Mouse (Mus musculus): ENCODE data around the gene Slc5a2. TPM values are rescaled to one million over a fixed set of nuclear protein-coding genes. Genes with fewer than 3 reads are reported as not detected.

Slc5a2 gene
- polyA plus RNA-seq, 1 experiment from 2014 or later = not detected

GRCm38 (mm10) chr7:128247443-128247842 is 18.0 kb upstream of the Slc5a2 start:
- under 1% methylated on average over 13 of the region's 13 CpGs for WGBS
- Histone ChIP-seq H3K27me3 (ENCODE audit: control insufficient read depth, insufficient read depth, low read depth, low read length) (0 out of 2 replicates have a peak, but pooled peaks cover 3% of the 10 kb centered on the region), H3K9ac (ENCODE audit: low read depth, low read length) (peak overlapping the region; percentile 68; the same call in 1 of the 2 replicates), H3K27ac (ENCODE audit: low read length) (peak overlapping the region; percentile 75), H3K4me1 (ENCODE audit: control insufficient read depth, insufficient read depth, low read length) (peaks cover 17% of the 10 kb centered on the region), H3K4me2 (ENCODE audit: low read length) (peak overlapping the region; percentile 64), H3K36me3 (ENCODE audit: control insufficient read depth, insufficient read depth, low read length) (peaks cover 13% of the 10 kb centered on the region), H3K4me3 (ENCODE audit: low read depth, low read length) (peak overlapping the region; percentile 44), H3K9me3 (replicated peaks; ENCODE audit: control insufficient read depth, low read length, poor library complexity, severe bottlenecking) (no peaks in the 10 kb centered on the region)
- peak; percentile 72 for ATAC-seq

GRCm38 (mm10) chr7:128248081-128249042 is 17.1 kb upstream of the Slc5a2 start:
- ATAC-seq = no peak
- H3K36me3 ChIP-seq (ENCODE audit: control insufficient read depth, insufficient read depth, low read length) = peaks cover 10% of the 10 kb centered on the region
- 0 out of 2 replicates have a peak, but pooled peaks cover 3% of the 10 kb centered on the region for H3K27me3 ChIP-seq (ENCODE audit: control insufficient read depth, insufficient read depth, low read depth, low read length)
- no peaks in the 10 kb centered on the region for H3K9me3 ChIP-seq (replicated peaks; ENCODE audit: control insufficient read depth, low read length, poor library complexity, severe bottlenecking)
- WGBS = 85% methylated on average over 10 of the region's 10 CpGs
- H3K27ac ChIP-seq (ENCODE audit: low read length) = no peak overlapping the region
- H3K4me3 ChIP-seq (ENCODE audit: low read depth, low read length) = no peak overlapping the region
- H3K4me1 ChIP-seq (ENCODE audit: control insufficient read depth, insufficient read depth, low read length) = peaks cover 21% of the 10 kb centered on the region
- H3K9ac ChIP-seq (ENCODE audit: low read depth, low read length) = no peak overlapping the region
- H3K4me2 ChIP-seq (ENCODE audit: low read length) = peak overlapping the region; percentile 64; the same call in 1 of the 2 replicates

GRCm38 (mm10) chr7:128249998-128250397 is 15.5 kb upstream of the Slc5a2 start:
- Histone ChIP-seq H3K4me3 (ENCODE audit: low read depth, low read length) (no peak overlapping the region), H3K27ac (ENCODE audit: low read length) (no peak overlapping the region), H3K9me3 (replicated peaks; ENCODE audit: control insufficient read depth, low read length, poor library complexity, severe bottlenecking) (no peaks in the 10 kb centered on the region), H3K9ac (ENCODE audit: low read depth, low read length) (no peak overlapping the region), H3K27me3 (ENCODE audit: control insufficient read depth, insufficient read depth, low read depth, low read length) (0 out of 2 replicates have a peak, but pooled peaks cover 3% of the 10 kb centered on the region), H3K4me1 (ENCODE audit: control insufficient read depth, insufficient read depth, low read length) (peaks cover 21% of the 10 kb centered on the region), H3K36me3 (ENCODE audit: control insufficient read depth, insufficient read depth, low read length) (peaks cover 1% of the 10 kb centered on the region; the same call in 1 of the 2 replicates), H3K4me2 (ENCODE audit: low read length) (no peak overlapping the region)
- WGBS = 88% methylated on average over 5 of the region's 5 CpGs
- ATAC-seq = no peak

- 48% methylated on average over 12 of the region's 12 CpGs for WGBS
- no peak for ATAC-seq
- H3K9me3 ChIP-seq (replicated peaks; ENCODE audit: control insufficient read depth, low read length, poor library complexity, severe bottlenecking) = no peaks in the 10 kb centered on the region
- H3K27me3 ChIP-seq (ENCODE audit: control insufficient read depth, insufficient read depth, low read depth, low read length) = 0 out of 2 replicates have a peak, but pooled peaks cover 3% of the 10 kb centered on the region
- peaks cover 12% of the 10 kb centered on the region for H3K4me1 ChIP-seq (ENCODE audit: control insufficient read depth, insufficient read depth, low read length)
- no peaks in the 10 kb centered on the region for H3K36me3 ChIP-seq (ENCODE audit: control insufficient read depth, insufficient read depth, low read length)
- no peak overlapping the region for H3K27ac ChIP-seq (ENCODE audit: low read length)
- H3K4me2 ChIP-seq (ENCODE audit: low read length) = peak overlapping the region; percentile 65
- H3K4me3 ChIP-seq (ENCODE audit: low read depth, low read length) = no peak overlapping the region; the same call in 1 of the 2 replicates
- H3K9ac ChIP-seq (ENCODE audit: low read depth, low read length) = no peak overlapping the region
These were observed 13.5 kb upstream of the Slc5a2 start for GRCm38 (mm10) chr7:128251946-128252345.

GRCm38 (mm10) chr7:128252609-128253008 is 12.8 kb upstream of the Slc5a2 start:
- Histone ChIP-seq H3K9me3 (replicated peaks; ENCODE audit: control insufficient read depth, low read length, poor library complexity, severe bottlenecking) (no peaks in the 10 kb centered on the region), H3K9ac (ENCODE audit: low read depth, low read length) (peak overlapping the region; percentile 47), H3K4me1 (ENCODE audit: control insufficient read depth, insufficient read depth, low read length) (peaks cover 7% of the 10 kb centered on the region), H3K27ac (ENCODE audit: low read length) (0 out of 2 replicates have a peak overlapping the region, but pooled peaks have one; percentile 11), H3K4me3 (ENCODE audit: low read depth, low read length) (peak overlapping the region; percentile 41), H3K4me2 (ENCODE audit: low read length) (peak overlapping the region; percentile 65), H3K27me3 (ENCODE audit: control insufficient read depth, insufficient read depth, low read depth, low read length) (0 out of 2 replicates have a peak, but pooled peaks cover 3% of the 10 kb centered on the region), H3K36me3 (ENCODE audit: control insufficient read depth, insufficient read depth, low read length) (no peaks in the 10 kb centered on the region)
- 8% methylated on average over 24 of the region's 24 CpGs for WGBS
- no peak; the same call in 1 of the 2 replicates for ATAC-seq

- Histone ChIP-seq H3K4me2 (ENCODE audit: low read length) (no peak overlapping the region), H3K9ac (ENCODE audit: low read depth, low read length) (no peak overlapping the region), H3K36me3 (ENCODE audit: control insufficient read depth, insufficient read depth, low read length) (no peaks in the 10 kb centered on the region), H3K4me3 (ENCODE audit: low read depth, low read length) (no peak overlapping the region), H3K27me3 (ENCODE audit: control insufficient read depth, insufficient read depth, low read depth, low read length) (0 out of 2 replicates have a peak, but pooled peaks cover 3% of the 10 kb centered on the region), H3K27ac (ENCODE audit: low read length) (no peak overlapping the region), H3K9me3 (replicated peaks; ENCODE audit: control insufficient read depth, low read length, poor library complexity, severe bottlenecking) (no peaks in the 10 kb centered on the region), H3K4me1 (ENCODE audit: control insufficient read depth, insufficient read depth, low read length) (peaks cover 7% of the 10 kb centered on the region)
- ATAC-seq = no peak
- WGBS = 57% methylated on average over 2 of the region's 2 CpGs
These were observed 10.5 kb upstream of the Slc5a2 start for GRCm38 (mm10) chr7:128254978-128255377.

- Histone ChIP-seq H3K4me2 (ENCODE audit: low read length) (no peak overlapping the region), H3K9ac (ENCODE audit: low read depth, low read length) (no peak overlapping the region), H3K36me3 (ENCODE audit: control insufficient read depth, insufficient read depth, low read length) (no peaks in the 10 kb centered on the region), H3K4me1 (ENCODE audit: control insufficient read depth, insufficient read depth, low read length) (peaks cover 7% of the 10 kb centered on the region), H3K27me3 (ENCODE audit: control insufficient read depth, insufficient read depth, low read depth, low read length) (0 out of 2 replicates have a peak, but pooled peaks cover 3% of the 10 kb centered on the region), H3K27ac (ENCODE audit: low read length) (no peak overlapping the region), H3K4me3 (ENCODE audit: low read depth, low read length) (no peak overlapping the region), H3K9me3 (replicated peaks; ENCODE audit: control insufficient read depth, low read length, poor library complexity, severe bottlenecking) (no peaks in the 10 kb centered on the region)
- ATAC-seq = no peak
- WGBS = 96% methylated on average over 5 of the region's 5 CpGs
These were observed 9.7 kb upstream of the Slc5a2 start for GRCm38 (mm10) chr7:128255757-128256156.

- no peak overlapping the region for H3K4me3 ChIP-seq (ENCODE audit: low read depth, low read length)
- H3K4me2 ChIP-seq (ENCODE audit: low read length) = no peak overlapping the region
- no peaks in the 10 kb centered on the region for H3K27me3 ChIP-seq (ENCODE audit: control insufficient read depth, insufficient read depth, low read depth, low read length)
- 61% methylated on average over 5 of the region's 5 CpGs for WGBS
- H3K36me3 ChIP-seq (ENCODE audit: control insufficient read depth, insufficient read depth, low read length) = no peaks in the 10 kb centered on the region
- H3K9me3 ChIP-seq (replicated peaks; ENCODE audit: control insufficient read depth, low read length, poor library complexity, severe bottlenecking) = no peaks in the 10 kb centered on the region
- peaks cover 7% of the 10 kb centered on the region for H3K4me1 ChIP-seq (ENCODE audit: control insufficient read depth, insufficient read depth, low read length)
- H3K27ac ChIP-seq (ENCODE audit: low read length) = no peak overlapping the region
- H3K9ac ChIP-seq (ENCODE audit: low read depth, low read length) = no peak overlapping the region
- no peak for ATAC-seq
These were observed 8.6 kb upstream of the Slc5a2 start for GRCm38 (mm10) chr7:128256783-128257334.
